Mouse (Mus musculus) spleen, adult 2 months (tissue): Measurements from ENCODE around the gene Reep6.

Source experiments
- CTCF ChIP-seq: fragments of 200-500 bp; IDR thresholded peaks from 2 replicates; pipeline ENCODE4 v1.5.1; 2011; ENCODE audit warnings: mild to moderate bottlenecking, inconsistent platforms; ENCODE audit not compliant: insufficient read depth, insufficient read length, insufficient replicate concordance; ENCODE audit errors: extremely low read depth
- POLR2A ChIP-seq: fragments of 200-500 bp; IDR thresholded peaks from 2 replicates; pipeline ENCODE4 v1.6.1; 2011; ENCODE audit warnings: low read depth, low read length, inconsistent platforms

GRCm38 (mm10) chr10:80351896-80352295 lies 22.1 kb downstream of the Reep6 start:
- TF ChIP-seq CTCF (no peak), POLR2A (no peak)
